Mouse (Mus musculus): Measurements from ENCODE around the gene Egfl7.

Egfl7 gene

GRCm38 (mm10) chr2:26615459-26616124, 35.8 kb downstream of the Egfl7 start:
- peak; percentile 50 for DNase-seq (ENCODE audit: low spot score)

DNA sequence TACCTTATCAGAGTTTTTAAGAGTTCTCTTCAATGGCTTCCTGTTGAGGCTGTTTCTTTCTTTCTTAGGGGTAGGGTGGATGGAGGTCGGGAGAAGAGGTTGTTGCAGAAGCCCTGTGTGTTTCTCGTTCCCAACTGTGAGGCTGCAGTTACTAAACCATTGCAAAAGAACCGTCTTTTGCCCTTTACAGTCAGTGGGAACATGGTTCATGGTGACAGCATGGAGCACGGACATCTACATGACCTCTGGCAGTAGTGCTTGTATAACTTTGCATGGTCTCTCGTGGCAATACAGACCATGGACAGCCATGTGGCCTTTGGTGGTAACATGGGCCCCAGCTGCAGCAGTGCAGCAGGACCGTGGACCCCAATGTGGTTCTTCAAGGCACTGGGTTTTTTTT, 37.5 kb downstream of the Egfl7 start:
- DNase-seq (ENCODE audit: low spot score): peak; percentile 76

- no peak for DNase-seq (ENCODE audit: low spot score)
Observed at GRCm38 (mm10) chr2:26617928-26618327, 38.1 kb downstream of the Egfl7 start.

GRCm38 (mm10) chr2:26621246-26621645, 41.4 kb downstream of the Egfl7 start:
- no peak for DNase-seq (ENCODE audit: low spot score)

GRCm38 (mm10) chr2:26622984-26623383, 43.2 kb downstream of the Egfl7 start:
- DNase-seq (ENCODE audit: low spot score): no peak

DNA sequence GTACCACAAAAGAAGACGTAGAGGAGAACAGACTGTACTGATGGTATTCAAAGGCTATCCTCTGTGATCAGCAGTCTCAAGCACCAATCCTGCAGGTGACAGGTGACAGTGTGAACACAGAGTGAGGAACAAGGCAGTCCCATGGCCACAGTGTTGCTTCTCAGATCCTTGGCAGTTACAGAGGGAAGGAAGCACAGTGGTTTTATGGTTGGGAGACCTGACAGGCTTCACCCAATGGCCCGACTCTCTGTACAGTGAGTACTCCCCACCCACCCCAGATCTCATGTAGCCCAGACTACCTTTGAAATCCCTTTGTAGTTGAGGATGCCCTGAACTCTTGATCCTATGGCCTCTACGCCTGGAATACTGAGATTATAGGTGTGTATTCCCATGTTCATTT, 45.6 kb downstream of the Egfl7 start:
- DNase-seq (ENCODE audit: low spot score): no peak

DNA sequence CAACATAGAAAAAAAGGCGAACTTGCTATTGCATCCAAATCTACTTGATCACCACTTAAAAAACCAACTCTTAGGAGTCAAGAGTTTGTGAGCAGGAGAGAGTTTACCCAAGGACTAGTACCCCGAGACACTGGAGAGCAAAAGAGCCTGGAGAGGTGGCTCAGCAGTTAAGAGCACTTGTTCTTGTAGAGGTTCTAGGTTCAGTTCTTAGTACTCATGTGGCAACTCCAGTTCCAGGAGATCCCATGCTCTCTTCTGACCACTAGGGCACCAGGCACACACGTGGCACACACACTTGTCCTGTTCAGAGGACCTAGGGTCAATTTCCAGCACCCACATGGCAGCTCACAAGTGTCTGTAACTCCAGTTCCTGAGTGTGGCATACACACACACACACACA, 46.3 kb downstream of the Egfl7 start:
- no peak for DNase-seq (ENCODE audit: low spot score)

GRCm38 (mm10) chr2:26627921-26628739, 48.3 kb downstream of the Egfl7 start, which contains the start of gene Fam69b:
Fam69b (plus strand) TSS chr2:26628457.
- peak; percentile 49 for DNase-seq (ENCODE audit: low spot score)

DNA sequence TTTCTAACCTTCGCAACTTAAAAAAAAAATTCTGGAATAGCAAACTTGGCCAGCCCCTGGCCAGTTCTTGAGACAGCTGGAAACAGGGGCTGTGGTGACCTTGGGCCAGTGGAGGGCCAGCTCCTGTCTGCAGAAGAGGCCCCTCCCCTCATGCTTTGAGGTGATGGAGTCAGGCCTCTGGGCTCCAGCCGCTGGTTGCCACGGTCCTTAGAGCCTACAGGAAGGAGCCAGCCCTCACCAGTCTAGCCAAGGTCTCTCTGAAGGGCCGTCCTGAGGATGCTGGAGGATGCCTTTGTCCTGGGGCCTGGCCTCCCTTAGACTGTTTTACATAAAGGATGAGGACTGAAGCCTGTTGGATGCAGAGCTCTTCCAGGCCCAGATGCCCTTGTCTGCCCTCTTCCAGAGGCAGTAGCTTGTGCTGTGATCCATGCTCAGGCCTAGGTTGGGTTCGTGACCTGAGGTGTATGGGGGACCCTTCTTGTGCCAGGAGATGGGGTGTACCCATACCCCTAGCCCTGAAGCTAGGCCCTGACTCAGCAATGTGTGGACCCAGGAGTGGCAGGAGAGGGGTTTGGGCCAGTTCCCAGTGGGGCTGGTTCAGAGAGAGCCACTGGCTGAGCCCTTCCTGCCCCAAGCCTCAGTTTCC, 49.1 kb downstream of the Egfl7 start:
- DNase-seq (ENCODE audit: low spot score): no peak

- no peak for DNase-seq (ENCODE audit: low spot score)
Observed at GRCm38 (mm10) chr2:26632541-26633395, 53.0 kb downstream of the Egfl7 start.

- no peak for DNase-seq (ENCODE audit: low spot score)
Observed at GRCm38 (mm10) chr2:26633953-26634530, 54.2 kb downstream of the Egfl7 start.

DNA sequence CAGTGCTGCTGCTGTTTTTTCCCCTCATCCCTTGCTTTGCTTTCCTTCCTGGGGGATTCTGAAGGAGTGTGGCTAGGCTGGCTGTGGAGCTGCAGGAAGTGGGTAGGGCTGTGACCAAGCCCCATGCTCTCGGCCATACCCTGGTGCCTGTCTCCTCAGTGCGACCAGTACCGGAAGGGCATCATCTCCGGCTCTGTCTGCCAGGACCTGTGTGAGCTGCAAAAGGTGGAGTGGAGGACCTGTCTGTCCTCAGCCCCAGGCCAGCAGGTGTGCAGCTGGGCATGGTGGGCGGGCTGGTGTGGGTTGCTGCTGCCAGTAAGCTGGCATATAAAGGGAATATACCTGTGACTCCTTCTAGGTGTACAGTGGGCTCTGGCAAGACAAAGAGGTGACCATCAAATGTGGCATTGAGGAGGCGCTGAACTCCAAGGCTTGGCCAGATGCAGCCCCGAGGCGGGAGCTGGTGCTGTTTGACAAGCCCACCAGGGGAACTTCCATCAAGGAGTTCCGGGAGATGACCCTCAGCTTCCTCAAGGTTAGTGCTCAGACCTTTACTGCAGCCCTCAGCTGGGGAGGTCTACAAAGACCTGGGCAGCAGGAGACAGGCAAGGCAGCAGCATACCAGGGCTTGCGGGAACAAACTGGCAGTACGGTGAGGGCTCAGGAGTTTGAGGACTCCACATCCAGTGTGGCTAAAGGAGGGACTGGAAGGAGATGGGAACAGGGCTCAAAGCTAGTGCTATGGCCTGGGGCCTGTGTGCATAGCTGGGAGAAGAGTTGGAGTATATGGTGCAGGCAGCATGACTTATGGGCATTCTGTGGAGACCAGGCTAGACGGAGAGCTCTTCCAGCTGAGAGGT, 55.0 kb downstream of the Egfl7 start:
- DNase-seq (ENCODE audit: low spot score): no peak

DNA sequence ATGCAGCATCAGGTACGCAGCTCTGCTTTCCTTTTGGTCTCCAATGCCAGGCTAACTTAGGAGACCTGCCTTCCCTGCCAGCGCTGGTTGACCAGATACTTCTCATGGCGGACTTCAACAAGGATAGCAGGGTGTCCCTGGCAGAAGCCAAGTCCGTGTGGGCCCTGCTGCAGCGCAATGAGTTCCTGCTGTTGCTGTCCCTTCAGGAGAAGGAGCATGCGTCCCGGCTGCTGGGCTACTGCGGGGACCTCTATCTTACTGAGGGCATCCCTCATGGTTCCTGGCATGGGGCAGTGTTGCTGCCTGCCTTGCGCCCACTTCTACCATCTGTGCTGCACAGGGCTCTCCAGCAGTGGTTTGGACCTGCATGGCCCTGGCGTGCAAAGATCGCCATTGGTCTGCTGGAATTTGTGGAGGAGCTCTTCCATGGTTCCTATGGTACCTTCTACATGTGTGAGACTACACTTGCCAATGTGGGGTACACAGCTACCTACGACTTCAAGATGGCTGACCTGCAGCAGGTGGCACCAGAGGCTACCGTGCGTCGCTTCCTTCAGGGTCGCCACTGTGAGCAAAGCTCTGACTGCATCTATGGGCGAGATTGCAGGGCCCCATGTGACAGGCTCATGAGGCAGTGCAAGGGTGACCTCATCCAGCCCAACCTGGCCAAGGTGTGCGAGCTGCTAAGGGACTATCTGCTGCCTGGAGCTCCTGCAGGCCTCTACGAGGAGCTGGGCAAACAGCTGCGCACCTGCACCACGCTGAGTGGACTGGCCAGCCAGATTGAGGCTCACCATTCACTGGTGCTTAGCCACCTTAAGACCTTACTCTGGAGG, 55.9 kb downstream of the Egfl7 start:
- DNase-seq (ENCODE audit: low spot score): no peak

GRCm38 (mm10) chr2:26636325-26636635, 56.5 kb downstream of the Egfl7 start:
- DNase-seq (ENCODE audit: low spot score): no peak

DNA sequence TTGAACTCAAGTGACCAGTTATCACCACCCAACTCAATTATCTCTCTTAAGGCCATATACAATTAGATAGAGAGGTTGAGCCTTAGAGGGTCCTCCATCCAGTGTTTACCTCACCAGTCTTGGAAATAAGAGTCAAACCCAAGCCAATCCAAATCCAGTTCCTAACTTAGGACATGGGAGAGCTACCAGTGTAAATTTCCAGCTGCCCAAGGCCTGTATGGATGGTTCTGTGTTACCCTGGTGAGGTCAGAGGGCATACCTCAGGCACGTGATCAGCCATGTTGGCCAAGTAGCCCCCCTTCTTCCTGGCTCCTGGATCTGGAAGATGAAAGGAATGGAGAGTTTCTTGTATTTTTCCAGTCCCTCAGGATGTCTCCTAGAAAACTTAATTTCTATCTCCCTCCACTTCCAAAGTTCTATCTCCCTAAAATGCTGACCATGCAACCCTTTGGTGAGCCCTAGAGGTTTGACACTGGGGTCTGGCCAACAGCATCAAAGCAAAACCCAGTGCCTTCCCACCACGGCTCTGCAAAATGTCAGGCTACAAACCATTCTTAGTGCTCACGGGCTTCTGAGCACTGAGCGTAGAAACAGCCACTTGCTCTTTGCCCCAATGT, 57.6 kb downstream of the Egfl7 start:
- DNase-seq (ENCODE audit: low spot score): no peak

GRCm38 (mm10) chr2:26638039-26638438, 58.2 kb downstream of the Egfl7 start:
- DNase-seq (ENCODE audit: low spot score): no peak

- DNase-seq (ENCODE audit: low spot score): peak; percentile 37
Observed at GRCm38 (mm10) chr2:26638572-26638971, 58.8 kb downstream of the Egfl7 start.

DNA sequence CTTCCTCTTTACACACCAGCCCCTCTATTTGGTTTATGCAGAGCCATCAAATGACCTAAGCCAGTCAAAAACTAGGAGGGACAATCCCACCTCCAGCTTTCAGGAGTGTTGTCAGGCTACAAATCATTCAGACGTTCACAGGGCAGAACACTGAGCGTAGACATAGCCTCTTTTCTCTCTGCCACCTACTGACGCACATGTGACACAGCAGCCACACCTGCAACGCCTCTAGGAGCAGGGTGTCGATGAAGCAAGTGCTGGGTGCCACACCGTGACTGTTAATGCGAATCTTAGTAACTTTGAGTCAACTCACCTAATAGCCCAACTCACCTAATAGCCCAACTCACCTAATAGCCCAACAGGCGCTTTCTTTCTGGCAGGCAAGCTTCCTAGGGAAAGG, 59.3 kb downstream of the Egfl7 start:
- DNase-seq (ENCODE audit: low spot score): peak; percentile 68
